Mouse (Mus musculus): ENCODE data around the gene Ttf2. TPM values are rescaled to one million over a fixed set of nuclear protein-coding genes. Genes with fewer than 3 reads are reported as not detected.

Ttf2 gene
- total RNA-seq, 4 experiments from 2014 or later: 1.2 to 1.9 (median 1.7) TPM

DNA sequence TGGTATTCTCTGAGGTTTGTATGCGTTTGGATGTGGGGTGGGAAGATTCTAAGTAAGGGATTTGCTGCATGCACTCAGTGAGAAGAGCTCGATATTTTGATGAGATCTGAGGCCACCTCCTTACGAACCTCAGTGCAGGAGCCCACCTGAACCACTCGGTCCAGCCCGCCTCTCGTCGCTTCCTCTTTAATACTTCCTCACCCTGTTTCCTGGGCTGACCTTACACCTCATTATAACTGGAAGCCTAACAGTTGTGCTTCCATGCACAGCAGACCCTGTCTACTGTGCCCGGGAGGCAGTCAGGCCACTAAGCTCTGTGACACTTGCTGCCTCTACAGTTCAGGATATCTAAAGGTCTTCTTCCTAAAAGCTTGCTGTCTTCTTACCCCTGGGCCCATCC is 9.8 kb upstream of the Ttf2 start:
- no peak for DNase-seq (ENCODE audit: low spot score in 2 of 2)

DNA sequence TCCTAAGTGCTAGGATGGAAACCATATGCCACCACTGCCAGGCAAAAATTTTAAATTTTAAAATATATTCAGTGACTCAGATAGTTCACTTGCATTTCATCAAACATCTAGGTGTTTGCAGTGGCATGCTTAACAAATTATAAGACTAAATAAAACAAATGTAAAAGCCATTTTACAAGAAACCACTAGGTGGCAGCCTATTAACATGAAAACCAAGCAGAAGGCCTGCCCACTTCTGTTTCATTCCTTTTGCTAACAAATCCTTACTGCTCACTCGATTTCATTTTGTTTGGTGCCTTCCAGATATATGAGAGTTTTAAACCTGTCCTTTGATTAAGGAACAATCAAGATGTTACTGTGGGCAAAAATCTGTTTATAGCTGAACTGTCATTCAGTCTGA is 4.4 kb upstream of the Ttf2 start:
- no peak for DNase-seq (ENCODE audit: low spot score in 2 of 2)

DNA sequence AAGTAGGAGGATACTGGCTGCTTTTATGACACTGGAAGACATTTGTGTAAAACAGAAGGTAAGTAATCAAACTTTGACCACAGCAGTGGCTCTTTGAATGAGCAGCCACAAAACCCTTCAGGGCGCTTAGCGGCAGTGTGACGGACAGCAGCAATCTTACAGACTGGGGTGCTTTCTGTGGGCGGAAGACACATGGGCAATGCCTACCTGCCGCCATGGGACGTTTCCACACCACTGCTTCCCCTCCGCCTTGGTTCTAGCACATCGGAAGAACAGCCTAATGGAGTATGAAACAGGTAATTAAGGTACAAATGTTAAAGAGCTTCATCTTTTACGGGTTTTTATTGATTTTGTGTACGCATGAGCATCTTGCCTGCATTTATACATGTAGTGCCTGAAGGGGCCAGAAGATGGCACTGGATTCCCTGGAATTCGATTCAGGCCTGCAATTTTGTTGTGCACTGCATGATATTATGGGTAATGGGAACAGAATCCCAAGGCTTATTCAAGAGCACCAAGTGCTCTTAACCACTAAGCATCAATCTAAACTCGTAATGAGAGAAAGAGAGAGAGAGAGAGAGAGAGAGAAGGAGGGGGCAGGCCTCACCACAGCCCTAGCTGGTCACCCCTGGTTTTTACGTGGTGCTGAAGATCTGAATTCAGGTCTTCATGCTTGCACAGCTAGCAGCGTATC is 5.5 kb downstream of the Ttf2 start:
- peak; percentile 28 to 74 for DNase-seq (ENCODE audit: low spot score in 2 of 2)

DNA sequence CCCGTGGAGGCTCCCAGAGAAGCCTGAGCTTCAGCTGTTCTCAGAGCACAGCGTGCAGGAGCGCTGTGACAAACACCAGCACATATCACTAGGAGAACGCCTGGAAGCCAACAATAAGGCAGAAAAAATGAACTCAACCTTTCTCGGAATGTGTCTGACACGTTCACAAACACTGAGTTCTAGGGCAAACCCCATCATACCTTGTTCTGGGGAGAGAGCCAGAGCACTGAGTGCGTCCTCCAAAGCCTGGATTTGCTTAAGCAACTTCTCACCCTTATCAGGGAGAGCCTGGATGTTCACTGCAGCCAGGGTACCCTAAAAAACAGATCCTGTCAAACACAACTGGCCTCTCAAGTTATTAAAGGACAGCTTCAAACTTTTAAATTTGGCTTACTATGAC is 8.0 kb downstream of the Ttf2 start:
- no peak for DNase-seq (ENCODE audit: low spot score in 2 of 2)

DNA sequence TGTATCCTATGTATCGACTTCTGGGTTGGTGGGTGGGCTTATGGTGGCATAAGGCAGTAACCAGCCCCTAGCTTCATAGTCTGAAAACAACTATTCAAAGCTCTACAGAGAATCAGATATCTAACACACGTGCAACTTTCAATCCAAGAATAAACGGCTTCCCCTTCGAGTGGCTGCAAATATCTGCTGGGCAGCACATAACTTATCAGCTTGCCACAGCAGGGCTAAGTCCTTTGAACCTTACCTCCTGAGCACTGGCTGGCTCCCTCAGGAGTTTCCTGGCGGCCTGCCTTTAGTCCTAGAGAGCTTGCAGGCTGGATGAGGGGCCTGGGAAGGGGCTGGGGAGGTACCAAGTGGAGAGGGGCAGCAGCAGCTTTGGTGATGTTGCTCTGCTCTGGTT is 8.5 kb downstream of the Ttf2 start:
- no peak for DNase-seq (ENCODE audit: low spot score in 2 of 2)

DNA sequence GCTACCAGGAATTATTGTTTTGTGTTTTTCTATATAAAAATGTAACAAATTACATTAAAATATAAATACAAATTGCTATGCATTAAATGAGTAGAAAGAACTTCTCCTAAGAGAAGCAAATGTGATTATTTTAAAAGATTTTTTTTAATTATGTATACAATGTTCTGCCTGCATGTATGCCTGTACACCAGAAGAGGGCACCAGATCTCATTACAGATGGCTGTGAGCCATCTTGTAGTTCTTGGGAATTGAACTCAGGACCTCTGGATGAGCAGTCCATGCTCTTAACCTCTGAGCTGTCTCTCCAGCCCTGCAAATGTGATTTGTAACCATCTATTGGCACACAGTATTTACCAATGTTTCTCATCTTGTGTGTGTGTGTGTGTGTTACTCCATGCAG is 14.8 kb downstream of the Ttf2 start:
- DNase-seq (ENCODE audit: low spot score in 2 of 2): no peak

DNA sequence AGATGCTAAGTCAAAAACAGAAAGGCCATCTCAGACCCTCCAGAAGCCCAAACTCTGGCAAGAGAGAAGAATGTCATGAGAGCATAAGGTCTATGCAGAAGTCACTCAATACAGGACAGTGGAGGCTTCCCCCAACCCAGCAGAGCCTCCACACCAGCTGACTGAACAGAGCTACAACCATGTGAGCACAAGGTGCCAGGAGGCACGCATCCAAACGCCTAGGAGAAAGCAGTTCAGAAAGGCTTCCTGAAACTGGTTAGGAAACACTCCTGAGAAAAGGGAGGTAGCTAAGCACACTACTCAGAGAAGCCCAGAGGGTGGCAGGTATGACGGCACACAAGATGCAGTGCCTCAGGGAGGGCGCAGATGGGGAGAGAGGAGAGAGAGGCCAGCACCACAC is 17.9 kb downstream of the Ttf2 start:
- DNase-seq (ENCODE audit: low spot score in 2 of 2): no peak

DNA sequence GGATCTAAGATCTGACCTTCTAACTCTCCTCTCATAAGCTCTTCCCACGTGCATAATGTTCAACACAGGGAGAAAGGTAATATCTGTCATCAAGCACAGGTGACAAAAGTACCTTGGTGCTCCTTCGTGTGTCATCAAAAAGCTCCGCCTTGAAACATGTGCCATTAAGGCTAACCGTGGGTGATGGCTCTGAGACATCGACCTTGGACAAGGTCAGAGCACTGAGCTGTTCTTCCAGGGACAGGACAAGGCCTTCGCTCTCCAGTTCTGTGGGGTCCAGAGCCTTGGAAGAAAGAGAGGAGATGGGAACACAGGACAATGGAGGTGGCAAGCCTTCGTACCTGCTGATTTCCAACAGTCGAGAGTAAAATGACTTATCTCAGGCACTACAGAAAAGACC is 22.2 kb downstream of the Ttf2 start:
- DNase-seq (ENCODE audit: low spot score in 2 of 2): no peak

DNA sequence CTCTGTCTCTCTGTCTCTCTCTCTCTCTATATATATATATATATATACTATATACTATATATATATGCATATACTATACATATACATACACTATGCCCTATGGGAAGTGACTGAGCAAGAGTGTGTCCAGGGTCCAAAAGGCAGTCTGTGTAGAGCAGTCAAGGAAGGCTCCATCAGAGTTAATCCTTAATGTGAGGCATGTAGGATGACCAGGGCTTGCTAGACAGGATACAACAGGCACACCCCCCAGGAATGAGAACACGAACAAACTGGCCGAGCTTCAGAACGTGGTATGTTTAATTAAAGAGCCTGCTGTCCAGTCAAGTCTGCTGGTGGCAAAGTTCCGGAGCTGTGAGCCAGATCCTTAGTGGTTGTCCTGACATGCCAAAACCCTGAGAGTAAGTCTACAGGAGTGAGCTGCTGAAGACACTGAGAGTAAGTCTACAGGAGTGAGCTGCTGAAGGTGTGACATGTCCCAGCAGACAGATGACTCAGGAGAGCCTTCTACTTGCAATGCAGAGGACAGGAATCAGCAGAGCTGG is 28.9 kb downstream of the Ttf2 start:
- no peak for DNase-seq (ENCODE audit: low spot score in 2 of 2)

DNA sequence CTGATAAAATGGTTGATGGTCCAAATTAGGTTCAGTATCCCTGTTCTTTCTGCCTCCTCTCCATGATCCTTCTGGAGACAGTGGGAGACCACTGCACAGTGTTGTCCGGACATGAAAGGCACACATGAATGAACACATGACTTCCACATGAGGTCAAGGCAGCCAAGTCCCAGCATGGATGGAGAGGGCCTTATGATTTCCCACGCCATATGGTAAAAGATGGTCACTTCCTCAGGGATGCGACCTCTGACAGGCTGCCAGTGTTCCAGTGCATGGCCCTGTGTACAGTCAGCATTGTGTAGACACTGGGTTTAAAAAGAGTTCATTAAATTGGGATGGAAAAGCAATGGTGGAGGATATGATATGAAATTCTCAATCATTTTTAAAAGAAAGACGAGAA is 31.3 kb downstream of the Ttf2 start:
- no peak for DNase-seq (ENCODE audit: low spot score in 2 of 2)

DNA sequence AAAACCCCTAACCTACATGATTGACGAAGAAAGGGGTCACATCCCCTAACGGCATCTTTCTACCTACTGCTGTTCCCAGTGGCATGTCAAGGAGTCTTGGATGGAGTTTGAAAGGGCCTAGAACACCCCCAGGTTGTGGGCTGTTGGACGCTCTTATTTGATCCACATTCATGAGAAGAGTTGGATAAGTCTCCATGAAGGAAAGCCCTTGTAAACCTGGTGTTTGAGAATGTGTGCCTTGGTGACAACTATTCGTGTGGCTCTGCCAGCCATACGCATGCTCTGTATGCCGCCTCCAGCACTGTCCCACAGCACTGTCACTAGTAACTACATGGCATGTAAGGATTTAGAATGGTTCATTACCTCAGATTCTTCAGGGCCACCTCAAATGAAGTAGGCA is 33.3 kb downstream of the Ttf2 start:
- no peak for DNase-seq (ENCODE audit: low spot score in 2 of 2)

DNA sequence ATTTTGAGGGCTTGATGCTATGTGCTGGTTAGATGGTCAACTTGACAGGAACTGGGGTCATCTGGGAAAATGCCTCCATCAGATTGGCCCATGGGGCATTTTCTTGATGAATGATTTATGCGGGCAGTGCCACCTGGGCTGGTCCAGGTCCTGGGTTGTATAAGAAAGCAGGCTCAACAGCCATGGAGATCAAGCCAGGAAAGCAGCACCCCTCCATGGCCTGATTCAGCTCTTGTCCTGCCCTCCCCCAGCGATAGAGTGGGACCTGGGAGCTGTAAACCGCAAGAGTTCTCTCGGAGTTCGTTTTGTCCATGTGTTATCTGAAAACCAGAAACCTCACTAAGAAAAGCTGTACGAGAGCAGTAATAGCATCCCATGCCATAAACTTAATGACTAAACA is 33.9 kb downstream of the Ttf2 start:
- DNase-seq (ENCODE audit: low spot score in 2 of 2): no peak

DNA sequence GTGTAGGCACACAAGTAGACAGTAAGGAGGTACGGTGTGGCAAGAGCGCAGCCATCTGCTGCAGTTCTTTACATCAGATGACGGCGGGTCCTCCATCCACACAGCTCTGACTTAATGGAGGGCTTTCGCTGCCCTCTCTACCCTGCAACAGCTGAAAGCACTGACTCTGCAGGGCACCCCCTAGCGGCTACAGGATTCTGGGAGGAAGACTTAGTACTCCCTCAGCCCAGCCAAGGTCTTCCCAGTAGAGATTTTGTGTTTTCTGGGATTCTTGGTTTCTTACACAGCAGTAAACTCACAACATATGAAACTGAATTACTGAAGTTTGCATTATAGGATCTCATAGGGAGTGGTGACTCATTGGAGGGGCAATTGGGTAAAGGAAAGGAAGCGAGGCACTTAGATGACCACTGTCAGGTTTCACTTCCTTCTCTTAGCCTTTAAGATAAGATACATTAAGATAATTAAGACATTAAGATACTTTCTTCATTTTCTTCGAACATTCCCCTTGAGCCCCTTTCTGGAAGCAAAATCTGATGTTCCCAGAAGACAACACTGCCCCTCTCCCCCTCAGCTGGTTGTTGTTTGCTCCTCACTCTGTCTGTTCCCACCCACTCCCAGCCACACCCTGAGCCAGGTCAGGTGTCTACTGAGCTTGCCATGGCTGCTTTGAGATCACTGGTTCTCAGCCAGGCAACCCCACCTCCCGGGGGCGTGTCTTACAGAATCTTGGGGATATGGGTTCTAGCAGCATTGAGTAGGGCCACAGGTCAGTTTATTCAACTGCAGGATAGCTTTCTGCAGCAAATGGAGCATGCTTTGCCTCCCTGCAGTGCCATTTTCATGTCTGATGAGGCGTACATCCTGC is 37.2 kb downstream of the Ttf2 start:
- no peak for DNase-seq (ENCODE audit: low spot score in 2 of 2)

DNA sequence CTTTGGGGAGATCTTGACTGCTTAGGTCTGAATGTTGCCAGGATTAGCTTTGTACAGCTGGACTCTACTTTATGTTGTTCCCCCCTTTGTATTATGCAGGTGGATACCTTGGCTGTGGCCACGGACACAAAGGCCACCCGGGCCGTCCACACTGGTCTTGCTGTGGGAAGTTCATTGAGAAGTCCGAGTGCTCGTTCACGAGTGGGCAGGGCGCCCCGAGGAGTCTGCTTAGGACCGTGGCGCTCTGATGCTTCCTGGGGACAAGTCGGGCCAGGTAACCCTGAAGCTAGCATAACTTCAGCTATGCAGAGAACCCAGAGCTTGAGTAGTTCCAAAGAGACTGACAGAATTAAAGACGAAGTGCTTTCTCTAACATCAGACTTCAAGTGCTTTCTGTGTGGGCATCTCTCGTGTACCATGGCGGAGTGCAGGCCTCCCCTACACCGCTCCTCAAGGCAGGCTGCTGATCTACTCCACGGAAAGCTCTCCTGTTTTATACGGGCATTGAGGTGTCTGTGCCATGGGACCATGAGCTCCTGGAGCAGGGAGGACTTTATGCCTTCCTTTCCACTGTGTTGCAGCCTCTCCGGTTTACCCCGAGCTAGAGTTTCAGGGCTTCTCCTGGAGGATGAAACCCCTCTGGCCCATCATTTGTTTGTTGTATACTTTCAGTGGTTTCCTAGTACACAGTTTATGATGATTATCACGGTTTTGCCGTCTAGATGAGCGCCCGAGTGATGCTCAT is 38.0 kb downstream of the Ttf2 start:
- no peak for DNase-seq (ENCODE audit: low spot score in 2 of 2)

DNA sequence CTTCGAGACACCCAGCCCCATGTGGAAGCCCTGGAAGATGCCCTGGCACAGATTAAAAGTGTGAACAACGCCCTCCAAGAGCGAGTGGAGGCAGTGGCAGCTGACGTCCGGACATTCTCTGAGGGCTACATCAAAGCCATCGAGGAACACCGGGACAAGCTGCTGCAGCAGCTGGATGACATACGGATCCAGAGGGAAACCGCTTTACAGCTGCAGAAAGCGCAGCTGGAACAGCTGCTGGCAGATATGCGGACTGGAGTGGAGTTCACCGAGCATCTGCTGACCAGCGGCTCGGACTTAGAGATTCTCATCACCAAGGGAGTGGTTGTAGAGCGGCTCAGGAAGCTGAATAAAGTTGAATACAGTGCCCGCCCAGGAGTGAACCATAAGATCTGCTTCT is 44.3 kb downstream of the Ttf2 start:
- DNase-seq (ENCODE audit: low spot score in 2 of 2): no peak

DNA sequence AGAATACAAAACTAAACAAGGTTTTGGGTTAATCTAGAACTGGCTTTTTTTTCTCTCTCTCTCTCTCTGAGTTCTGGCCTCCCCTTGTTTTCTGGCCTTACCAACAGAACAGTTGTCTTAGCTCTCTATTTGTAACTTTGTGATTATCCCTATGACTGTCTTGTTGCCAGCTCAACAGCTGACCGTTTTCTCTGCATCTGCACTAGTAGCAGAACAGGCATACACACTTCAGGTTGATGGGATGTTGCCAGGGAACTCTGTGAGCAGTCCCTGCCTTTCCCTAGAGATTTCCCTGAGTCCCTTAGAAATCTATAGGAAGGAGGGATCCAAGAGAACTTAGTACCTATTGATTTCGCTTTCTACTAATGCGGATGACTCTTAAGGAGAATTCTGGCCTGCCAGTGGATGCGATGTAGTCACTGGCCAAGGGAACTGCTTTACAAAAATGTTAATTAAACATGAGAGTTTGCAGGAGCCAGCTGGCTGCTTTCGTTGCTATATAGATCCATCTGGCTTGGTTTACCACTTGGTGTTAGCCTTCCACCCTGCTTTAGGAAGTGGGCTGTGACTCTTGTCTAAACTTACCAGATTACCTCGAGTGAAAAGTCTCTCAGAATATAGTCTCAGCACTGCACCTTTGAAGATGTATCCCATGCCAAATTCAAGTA is 45.3 kb downstream of the Ttf2 start:
- peak in 1 of 2 experiments; percentile 31 for DNase-seq (ENCODE audit: low spot score in 2 of 2)

DNA sequence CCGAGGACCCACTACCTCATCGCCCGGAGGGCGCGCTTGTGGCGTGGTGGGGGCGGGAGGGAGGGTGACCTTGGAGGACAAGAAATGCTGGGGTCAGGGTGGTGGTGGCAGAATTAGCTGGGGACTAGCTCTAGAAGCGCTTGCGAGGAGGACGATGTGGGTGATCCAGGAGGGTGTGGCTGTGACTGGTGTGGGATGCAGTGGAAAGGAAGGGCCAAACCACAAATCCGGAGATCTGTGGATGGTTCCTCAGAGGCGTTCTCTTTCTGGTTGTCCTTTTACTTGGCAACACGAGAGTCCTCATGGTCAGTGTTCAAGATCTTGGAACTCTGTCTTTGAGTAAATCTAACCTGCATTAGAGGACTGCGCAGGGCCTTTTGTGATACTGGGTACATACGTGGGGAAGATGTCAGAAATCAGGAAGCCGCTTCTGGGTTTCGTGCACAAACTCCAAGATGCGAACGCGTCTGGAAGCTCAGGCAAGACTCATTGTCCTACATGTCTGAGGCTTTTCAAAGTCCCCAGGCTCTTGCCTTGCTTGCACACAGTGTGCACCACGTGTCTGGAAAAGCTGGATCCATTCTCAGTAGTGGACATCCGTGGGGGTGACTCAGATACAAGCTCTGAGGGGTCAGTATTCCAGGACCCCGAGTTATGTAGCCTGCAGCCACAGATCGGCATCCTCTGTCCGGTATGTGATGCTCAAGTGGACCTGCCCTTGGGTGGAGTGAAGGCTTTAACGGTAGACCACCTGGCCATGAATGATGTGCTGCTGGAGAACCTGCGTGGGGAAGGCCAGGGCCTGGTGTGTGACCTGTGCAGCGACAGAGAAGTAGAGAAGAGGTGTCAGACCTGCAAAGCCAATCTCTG is 46.7 kb downstream of the Ttf2 start:
- no peak for DNase-seq (ENCODE audit: low spot score in 2 of 2)

DNA sequence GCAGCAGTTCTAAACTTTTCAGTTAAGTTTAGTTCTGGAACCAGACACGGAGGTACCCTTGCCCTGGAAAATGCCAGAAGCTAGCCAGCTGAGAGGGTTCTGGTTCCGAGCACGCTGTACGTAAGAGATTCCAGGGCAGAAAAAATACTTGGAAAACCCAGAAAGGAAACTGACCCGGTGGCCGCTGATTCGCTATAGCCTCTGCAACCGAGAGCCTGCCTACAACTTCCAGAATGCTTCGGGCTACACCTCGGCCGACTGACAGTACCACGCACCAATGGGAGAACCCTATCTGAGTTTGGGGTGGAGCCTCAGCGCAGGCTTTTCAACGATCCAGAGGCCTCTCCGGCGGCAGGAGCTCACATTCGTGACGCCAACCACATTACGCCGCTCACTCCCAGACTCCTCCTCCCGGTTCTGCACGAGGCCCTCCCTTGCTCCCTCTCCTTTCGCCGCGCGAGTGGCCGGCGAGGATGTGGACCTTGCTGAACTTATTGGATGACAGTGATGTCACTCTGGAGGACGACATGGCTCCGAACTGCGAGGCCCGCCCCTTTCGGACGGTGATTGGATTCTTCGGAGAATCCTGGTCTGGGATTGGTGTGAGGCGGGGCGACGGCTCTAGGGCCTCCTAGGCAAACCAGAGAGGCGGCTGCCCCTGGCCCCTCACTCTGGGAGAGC is 47.5 kb downstream of the Ttf2 start, which contains the start of gene Trim45:
Trim45 (plus strand) TSS at position 378 of the 681 bp plus-strand sequence.
- peak; percentile 100 for DNase-seq (ENCODE audit: low spot score in 2 of 2)

DNA sequence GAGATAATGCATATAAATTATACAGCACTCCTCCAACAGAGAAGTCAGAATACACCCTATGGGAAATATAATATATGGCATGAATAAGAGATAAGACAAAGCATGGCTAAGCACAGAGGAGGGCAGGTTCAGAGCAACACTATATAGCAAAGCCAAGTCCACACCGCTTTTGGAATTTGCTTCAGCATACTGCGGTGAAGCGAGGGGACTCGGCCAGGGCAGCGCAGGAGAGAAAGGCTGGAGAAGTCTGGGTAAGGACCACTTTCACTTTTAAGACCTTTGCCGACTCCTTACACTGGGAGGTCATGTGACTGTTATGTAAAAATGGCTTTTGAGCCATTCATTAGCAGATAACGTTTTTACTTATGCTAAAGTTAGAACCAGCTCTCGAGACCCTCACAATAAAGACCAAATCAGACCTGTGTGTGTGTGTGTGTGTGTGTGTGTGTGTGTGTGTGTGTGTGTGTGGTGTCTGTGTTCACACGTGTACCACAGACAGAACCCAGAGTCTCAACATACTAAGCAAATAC is 48.8 kb downstream of the Ttf2 start:
- DNase-seq (ENCODE audit: low spot score in 2 of 2): no peak
